Mouse (Mus musculus) kidney, adult 9 months (tissue): ENCODE measurements around the gene Gypa.

ENCODE experiments used
- DNase-seq: peaks from one replicate; pipeline ENCODE4 v3.0.0; 2022

The Gypa gene

GRCm38 (mm10) chr8:80551303-80551702, 57.7 kb downstream of the Gypa start:
- no peak for DNase-seq

- DNase-seq: no peak
Observed at GRCm38 (mm10) chr8:80554991-80555390, 61.4 kb downstream of the Gypa start.
